Mouse (Mus musculus) heart, postnatal 25 days (tissue): ENCODE results near the gene Iapp. TPM values are rescaled to one million over a fixed set of nuclear protein-coding genes. Genes with fewer than 3 reads are reported as not detected.
"Not testable (repeated sequence)": the region's sequence is repeated elsewhere in the genome, so short reads cannot be mapped to it uniquely, and the experiment has no call there.

Experiments used
- DNase-seq: peaks from one replicate; pipeline ENCODE4 v3.0.0; 2022; ENCODE audit warnings: low spot score
- intact Hi-C: fragments of 180-260 bp; cut with DNase I; formaldehyde crosslinking; loops from one replicate; pipeline ENCODE4 v1.15.1; 2025
- total RNA-seq, 2 experiments: library from RNA; stranded (reverse); gene quantifications; 2 replicates each; pipeline ENCODE4 v1.2.3; 2021

The Iapp gene
- total RNA-seq, result not detected

DNA sequence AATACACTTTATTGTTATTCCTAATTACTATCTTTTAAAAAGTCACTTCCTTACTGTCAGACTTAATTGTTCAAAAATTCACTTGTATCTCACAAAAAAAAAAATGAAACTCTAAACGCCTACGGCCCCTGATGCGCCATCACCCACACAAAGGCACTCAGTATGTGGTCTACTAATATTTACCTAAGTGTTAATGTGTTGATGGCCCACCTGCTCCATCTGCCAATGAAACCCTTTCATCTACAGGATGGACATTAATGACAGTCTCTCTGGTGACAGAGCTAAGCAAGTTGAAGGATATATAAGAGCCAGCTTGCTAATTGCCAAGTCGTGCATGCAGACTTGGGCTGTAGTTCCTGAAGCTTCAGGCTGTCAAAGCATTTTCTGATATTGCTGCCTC lies at the start of gene Iapp:
Gene Iapp, plus strand, starts transcription at position 326 of the 400 bp plus-strand sequence.
- no peak for DNase-seq

GRCm38 (mm10) chr6:142250738-142251307 lies 47.4 kb upstream of the Iapp start:
- intact Hi-C loops, DNase-seq: not testable (repeated sequence)

More for the DNA sequence above, at the start of gene Iapp:
- intact Hi-C loops, result no loop called here

- no peak for DNase-seq
- intact Hi-C loops, result no loop called here
These were observed 22.3 kb upstream of the Iapp start for GRCm38 (mm10) chr6:142275721-142276442.

DNA sequence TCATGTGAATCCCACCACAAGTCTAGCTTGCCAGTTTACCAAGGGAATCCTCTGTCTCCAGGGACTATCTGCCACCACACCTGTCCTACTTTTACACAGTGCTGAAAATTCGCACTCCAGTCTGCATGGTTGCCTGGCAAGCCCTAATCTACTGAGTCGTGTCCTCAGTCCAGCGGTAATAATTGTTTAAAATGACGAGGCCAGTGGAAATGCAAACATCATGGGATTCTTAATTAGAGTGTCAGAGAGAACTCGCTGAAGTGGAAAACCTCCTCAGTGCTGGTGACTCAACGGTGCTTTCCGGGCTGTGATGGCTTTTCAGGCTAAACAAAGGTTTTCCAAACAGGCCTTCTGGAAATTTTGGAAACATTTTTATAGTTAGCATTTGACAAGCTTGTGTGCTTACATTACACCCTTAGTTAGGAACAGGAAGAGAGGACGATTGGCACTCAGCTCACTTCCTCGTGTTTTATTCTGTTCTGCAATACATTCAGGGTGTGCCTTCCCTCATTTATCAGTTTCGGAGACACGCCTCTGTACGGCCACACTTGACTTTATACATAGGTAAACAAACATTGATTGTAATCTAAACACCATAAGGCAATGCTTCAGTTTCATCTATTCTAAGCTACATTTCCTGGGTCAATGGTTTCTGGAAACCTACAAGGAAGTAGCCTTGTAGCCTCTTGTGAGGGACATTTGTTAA lies 8.7 kb upstream of the Iapp start:
- intact Hi-C loops, result no loop called here
- DNase-seq, result no peak

GRCm38 (mm10) chr6:142305076-142305475 lies 6.9 kb downstream of the Iapp start:
- DNase-seq, result no peak
- intact Hi-C loops, result no loop called here

DNA sequence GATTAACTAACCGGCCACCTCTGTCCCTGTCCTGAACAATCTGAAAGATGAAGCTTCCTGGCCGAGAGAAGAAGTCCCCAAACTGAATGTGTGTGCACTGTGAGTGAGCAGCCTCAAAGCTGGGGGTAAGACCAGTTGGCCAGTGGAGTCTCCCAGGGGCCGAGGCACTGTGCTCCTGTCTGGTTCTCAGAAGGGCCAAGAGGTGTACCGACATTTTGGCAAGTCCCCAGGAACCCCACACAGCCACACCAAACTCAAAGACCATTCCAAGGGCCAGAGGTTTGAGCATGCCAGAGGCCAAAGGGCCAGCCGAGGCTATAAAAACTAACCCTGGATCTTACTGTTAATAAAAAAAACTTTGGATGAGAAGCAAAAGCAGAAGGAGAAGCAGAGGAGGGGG lies 16.1 kb downstream of the Iapp start:
- no peak for DNase-seq
- intact Hi-C loops, result no loop called here

- intact Hi-C loops, result no loop called here
- no peak for DNase-seq
These were observed 18.9 kb downstream of the Iapp start for GRCm38 (mm10) chr6:142317106-142317505.

GRCm38 (mm10) chr6:142322881-142323280 lies 24.7 kb downstream of the Iapp start, which contains the start of gene Slco1a5:
Gene Slco1a5 (minus strand): TSS chr6:142322981.
- no peak for DNase-seq
- intact Hi-C loops, result no loop called here

DNA sequence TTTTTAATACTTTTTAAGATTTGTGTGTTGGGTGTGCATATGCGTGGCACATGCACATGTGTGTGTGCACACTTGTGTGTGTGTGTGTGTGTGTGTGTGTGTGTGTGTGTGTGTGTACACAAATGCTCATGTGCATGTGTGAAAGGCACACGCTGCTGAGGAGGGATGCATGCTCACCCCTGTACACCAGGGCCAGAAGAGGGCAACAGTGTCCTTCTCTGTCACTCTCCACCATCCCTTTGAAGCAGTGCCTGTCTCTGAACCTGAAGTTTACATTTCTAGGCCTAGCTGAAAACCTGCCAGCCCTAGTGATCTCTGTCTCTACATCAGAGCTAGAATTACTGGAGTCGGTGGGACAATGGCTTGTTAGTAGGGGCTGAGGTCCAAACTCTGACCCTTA lies 28.4 kb downstream of the Iapp start:
- intact Hi-C loops, result no loop called here
- DNase-seq, result no peak

- intact Hi-C loops, result no loop called here
- no peak for DNase-seq
These were observed 31.0 kb downstream of the Iapp start for GRCm38 (mm10) chr6:142329201-142329600.

DNA sequence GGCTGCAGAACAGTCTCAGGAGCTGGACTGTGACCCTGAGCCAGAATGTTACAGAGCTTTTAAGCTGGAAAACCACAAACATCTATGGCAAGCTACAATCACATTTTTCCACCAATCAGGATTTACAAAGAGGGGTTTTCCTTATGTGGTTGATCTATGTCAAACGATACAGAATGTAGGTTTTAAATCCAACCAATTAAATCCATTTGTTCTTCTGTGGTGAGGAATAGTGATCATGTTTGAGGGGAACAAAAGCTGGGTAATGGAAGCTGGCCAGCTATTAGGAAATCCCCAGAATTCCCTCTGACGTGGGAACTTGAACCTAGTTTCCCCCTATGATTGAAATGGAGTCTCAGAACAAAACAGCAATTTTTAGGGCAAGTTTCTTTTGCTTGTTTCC lies 40.7 kb downstream of the Iapp start:
- intact Hi-C loops, result no loop called here
- no peak for DNase-seq

- intact Hi-C loops, result no loop called here
- DNase-seq, result no peak
These were observed 41.4 kb downstream of the Iapp start for GRCm38 (mm10) chr6:142339576-142339975.

GRCm38 (mm10) chr6:142343561-142343960 lies 45.3 kb downstream of the Iapp start:
- intact Hi-C loops, result loop anchor here (10.0 kb wide), 1 partner anchor 411 kb away; the partner anchor contains the start of gene Cmas
- no peak for DNase-seq

GRCm38 (mm10) chr6:142345440-142346038 lies 47.3 kb downstream of the Iapp start, which contains the start of gene Pyroxd1:
Gene Pyroxd1 (plus strand): TSS chr6:142345654.
- peak; percentile 62 for DNase-seq
- intact Hi-C loops, result loop anchor here (5.0 to 10.0 kb wide), 2 partner anchors 162 to 409 kb away; partner anchors contain the start of genes Cmas and Ldhb

- intact Hi-C loops, result loop anchor here (5.0 to 10.0 kb wide), 2 partner anchors 161 to 408 kb away; partner anchors contain the start of genes Cmas and Ldhb
- no peak for DNase-seq
These were observed 48.2 kb downstream of the Iapp start for GRCm38 (mm10) chr6:142346181-142347110.

DNA sequence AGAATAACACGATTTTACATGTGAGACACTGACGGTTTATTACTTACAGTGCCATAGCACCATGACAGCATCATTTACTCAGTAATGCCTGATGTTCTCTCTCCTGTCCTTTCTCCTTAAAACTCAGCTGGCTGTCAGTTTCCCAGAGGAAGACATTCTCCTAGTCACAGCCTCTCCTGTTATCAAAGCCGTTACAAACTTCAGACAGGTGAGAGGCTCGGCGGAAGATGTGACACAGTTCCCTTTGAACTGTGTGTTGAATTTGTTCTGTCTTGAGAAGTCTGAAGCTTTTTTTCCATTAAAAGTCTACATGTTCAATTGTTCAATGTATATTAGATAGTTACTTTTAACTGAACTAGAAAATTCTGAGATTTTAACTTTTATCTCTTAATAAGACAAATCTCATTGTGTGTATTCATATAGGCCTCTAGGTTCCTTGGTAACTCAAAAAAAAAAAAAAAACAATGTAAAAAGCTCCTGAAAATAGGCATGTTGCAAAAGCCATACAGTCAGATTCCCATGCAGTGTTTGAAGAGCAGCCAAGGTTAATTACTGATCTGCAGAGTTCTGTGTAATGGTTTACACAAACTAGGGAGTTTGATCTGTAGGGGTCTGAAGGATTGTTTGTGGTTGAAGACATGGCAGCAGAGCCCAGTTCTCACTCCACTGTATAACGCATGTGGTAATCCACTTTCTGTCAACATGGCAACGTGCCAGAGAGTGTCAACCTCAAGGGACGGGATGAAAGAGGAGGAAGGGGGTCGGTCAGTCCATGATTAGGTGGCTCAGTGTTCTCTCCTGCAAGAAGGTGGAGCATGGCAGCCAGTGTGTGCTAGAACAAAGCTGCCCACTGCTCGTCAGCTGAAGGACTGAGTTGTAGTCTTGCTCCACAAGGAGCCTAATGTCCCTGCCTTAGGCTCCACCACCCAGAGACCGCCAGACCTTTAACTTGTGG lies 49.5 kb downstream of the Iapp start:
- intact Hi-C loops, result loop anchor here (5.0 to 10.0 kb wide), 2 partner anchors 160 to 407 kb away; partner anchors contain the start of genes Cmas and Ldhb
- DNase-seq, result no peak

- intact Hi-C loops, result not testable (repeated sequence)
These were observed 53.9 kb downstream of the Iapp start for GRCm38 (mm10) chr6:142352099-142352498.

More at GRCm38 (mm10) chr6:142352099-142352498, 53.9 kb downstream of the Iapp start:
- DNase-seq, result not testable (repeated sequence)
